Mouse (Mus musculus) heart, postnatal 10 days (tissue): ENCODE results near the gene Unc5cl. TPM values are rescaled to one million over a fixed set of nuclear protein-coding genes. Genes with fewer than 3 reads are reported as not detected.

Experiments used
- DNase-seq, 2 experiments: peaks; one replicate each; pipeline ENCODE4 v3.0.0; 2021
- intact Hi-C: fragments of 180-260 bp; cut with DNase I; formaldehyde crosslinking; loops from one replicate; pipeline ENCODE4 v1.15.1; 2025
- total RNA-seq, 2 experiments: library from RNA; stranded (reverse); gene quantifications; 2 replicates each; pipeline ENCODE4 v1.2.3; 2021

The Unc5cl gene
- total RNA-seq: under 1 TPM in 1 of 2 experiments, not detected in 1; 0.72 TPM

- DNase-seq: no peak
- intact Hi-C loops: no loop called here
Measured at GRCm38 (mm10) chr17:48454688-48455087, at the start of gene Unc5cl. Unc5cl (plus strand) TSS chr17:48454901.

GRCm38 (mm10) chr17:48407154-48407553, 47.5 kb upstream of the Unc5cl start:
- intact Hi-C loops: no loop called here
- no peak for DNase-seq

DNA sequence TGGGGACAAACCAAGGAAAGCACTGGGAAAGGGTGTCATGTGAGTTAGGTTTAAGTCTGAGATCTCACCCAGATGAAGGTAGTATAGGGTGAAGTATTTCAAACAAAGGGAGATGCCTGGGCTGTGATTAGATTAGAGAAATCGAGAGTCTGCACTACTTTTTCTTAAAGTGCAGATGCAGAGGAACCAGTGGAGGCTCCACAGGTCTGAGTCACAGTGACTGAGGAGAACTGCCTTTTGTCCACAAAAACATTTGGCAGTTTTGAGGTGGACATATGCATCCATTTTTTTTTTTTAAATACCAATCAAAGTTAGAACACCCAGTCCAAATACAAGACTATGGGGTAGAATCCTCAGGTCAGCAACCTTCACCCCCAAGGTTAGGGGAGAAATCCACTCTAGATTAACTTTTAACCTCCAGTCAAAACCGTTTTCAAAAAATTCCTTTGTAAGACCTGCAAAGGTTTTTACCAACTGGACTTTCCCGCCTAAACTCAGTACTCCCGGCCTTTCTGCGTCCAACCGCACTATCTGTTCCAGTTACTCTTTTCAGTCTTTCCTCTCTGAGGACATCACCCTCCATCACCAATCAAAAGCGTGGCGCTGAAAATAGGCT, 46.7 kb upstream of the Unc5cl start:
- no peak for DNase-seq
- intact Hi-C loops: no loop called here

DNA sequence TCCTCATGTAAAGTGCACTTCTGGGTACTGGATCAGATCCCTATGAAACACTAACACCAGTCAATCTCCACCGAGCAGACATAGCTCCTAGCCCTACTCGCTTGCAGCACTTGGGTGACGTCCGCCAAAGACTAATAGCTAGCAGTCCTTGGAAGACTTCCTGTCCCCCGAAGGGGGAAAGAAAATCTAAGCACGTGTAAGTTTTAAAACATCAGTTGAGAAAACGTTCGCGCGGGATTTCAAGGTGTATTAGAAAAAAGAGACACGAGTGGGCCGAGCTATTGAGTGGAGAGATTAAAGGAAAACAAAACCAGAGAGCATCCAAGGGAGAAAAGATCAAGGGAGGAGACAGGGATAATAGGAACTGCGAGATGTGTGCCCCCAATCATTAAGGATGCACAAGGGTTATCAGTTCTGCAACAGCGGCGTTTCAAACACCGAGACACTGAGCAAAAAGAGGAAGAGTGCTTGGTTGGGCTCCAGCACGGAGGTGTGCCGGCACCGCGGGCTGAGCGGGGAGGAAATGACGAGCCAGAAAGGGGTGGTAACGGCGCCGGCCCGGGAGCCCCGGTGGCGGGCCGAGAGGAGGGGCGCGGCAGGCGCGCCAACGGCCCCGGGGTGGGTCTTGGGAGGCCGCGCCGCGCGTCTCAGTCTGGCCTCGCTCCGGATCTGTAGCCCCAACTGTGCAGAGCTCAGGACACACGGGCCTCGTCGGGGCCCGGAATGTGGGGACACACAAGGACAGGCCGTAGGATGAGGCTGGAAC, 46.0 kb upstream of the Unc5cl start:
- intact Hi-C loops: no loop called here

DNA sequence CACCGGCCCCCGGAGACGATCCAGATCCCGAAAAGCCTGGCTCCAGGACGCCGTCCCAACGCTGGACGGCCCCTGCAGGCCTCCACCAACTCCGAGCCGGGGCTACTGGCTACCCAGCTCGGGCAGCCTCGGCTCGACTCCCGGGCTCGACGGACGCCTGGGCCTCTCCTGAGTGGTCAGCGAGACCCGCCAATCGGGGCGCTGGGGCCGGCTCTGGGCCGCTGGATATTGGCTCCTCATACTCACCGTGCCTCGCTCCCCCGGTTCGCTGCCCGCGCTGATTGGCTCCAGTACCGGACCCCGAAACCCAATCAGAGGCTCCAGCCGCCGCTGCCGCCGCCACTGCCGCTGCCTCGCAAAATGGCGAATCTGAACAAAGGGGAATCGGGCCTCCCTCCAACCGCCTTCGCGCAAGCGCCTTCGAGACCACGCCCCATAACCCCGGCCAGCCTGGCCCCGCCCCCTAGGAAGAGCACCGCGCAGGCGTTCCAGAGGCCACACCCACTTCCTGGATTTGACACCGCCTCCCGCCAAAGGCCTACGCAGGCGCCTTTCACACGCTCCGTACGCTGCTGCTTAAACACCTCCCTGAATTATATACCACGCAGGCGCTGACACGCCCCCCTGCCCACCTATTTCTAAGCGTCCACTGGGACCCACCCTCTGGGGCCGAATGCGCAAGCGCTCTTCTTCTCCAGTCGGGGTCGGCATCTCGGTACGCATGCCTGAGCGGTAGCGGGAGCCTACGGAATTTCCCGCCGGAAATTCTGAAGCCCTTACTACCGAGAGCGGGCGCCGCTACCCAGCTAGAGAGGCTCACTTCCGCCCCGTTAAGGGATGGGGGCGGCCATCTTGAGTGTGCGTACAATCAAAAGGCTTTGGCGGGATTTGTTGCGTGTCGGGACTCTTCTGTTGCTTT, 45.1 kb upstream of the Unc5cl start, which contains the start of the genes Nfya and Oard1:
Gene Nfya (minus strand): TSS at position 527 of the 919 bp plus-strand sequence.
Gene Oard1 (plus strand): TSS at position 635 of the 919 bp plus-strand sequence.
- DNase-seq: peak; percentile 100
- intact Hi-C loops: no loop called here

More for the DNA sequence above, 46.0 kb upstream of the Unc5cl start:
- DNase-seq: peak; percentile 81

- intact Hi-C loops: no loop called here
- no peak for DNase-seq
Measured at GRCm38 (mm10) chr17:48410299-48410785, 44.4 kb upstream of the Unc5cl start.

DNA sequence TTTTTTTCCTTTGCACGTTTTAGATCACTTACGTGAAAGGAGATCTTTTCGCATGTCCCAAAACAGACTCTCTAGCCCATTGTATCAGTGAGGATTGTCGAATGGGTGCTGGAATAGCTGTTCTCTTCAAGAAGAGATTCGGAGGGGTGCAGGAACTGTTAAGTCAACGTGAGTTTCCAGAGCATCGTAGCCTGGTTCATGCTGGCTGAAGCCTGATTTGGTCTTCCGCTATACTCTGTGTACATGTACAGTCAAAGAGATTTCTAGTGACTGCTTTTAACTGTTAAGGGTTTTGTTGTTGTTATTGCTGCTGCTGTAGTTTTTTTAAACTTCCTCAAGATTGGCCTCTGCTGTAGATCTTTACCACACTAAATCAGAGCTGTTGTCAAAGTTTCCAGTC, 43.5 kb upstream of the Unc5cl start:
- no peak for DNase-seq
- intact Hi-C loops: no loop called here

- intact Hi-C loops: loop anchor here (2.0 kb wide), 1 partner anchor 51 kb away; no protein-coding TSS in a partner anchor
- peak in 1 of 2 experiments; percentile 62 for DNase-seq
Measured at GRCm38 (mm10) chr17:48416011-48416410, 38.7 kb upstream of the Unc5cl start.

DNA sequence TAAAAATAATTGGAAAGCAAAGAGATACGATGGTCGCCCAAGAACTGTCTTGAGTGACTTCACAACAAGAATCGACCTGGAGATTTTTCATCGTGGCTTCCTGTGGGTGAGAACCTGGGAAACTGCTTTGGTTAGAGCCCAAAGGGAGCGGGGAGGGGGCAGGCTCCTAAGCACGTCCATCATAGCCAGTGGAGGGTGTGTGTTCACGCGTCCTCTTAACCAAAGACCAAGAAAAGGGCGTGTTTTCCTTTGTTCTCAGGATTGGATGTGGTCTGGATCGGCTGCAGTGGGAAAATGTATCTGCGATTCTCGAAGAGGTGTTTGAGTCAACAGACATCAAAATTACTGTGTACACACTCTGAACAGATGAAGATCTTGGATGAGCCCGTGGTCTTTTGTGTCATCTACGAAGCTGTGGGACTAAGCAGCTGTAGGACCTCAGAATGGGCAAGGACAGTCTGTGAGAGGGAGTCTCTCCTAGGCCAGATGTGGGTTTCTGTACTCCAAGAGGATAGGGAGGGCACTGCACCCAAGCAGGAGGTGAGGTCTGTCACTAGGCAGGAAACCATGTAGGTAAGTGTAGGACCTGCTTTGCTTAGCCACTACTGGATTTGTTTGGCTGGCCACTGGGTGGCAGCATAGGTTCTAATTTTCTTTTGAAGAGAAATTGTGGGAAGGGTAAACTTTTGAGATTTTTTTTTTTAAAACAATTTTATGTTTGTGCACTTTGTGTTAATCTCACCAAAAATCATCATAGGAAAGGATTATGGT, 38.1 kb upstream of the Unc5cl start:
- peak; percentile 73 to 82 for DNase-seq
- intact Hi-C loops: loop anchor here (1.0 to 2.0 kb wide), 2 partner anchors 50 to 186 kb away; no protein-coding TSS in a partner anchor

DNA sequence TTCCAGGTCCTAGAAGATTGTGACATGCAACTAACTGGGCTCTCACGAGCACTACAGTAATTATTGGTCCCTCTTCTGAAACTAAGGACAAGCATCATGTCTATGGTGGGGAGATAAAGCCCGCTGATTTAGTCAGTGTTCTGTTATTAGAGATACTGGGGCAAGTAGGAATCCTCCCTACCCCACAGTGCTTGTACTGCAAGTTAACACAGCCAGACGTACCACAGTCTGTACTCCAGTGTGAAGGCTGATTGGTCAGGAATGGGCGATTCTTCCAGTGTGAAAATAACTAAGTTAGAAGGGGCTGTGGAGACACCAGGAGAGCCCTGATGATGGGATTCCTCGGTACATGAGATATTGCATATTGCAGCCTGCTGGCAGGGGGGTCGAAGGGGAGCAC, 37.2 kb upstream of the Unc5cl start:
- intact Hi-C loops: loop anchor here (1.0 to 2.0 kb wide), 2 partner anchors 49 to 185 kb away; no protein-coding TSS in a partner anchor
- no peak for DNase-seq

GRCm38 (mm10) chr17:48418174-48418573, 36.5 kb upstream of the Unc5cl start:
- intact Hi-C loops: no loop called here
- no peak for DNase-seq

- no peak for DNase-seq
- intact Hi-C loops: no loop called here
Measured at GRCm38 (mm10) chr17:48418781-48419180, 35.9 kb upstream of the Unc5cl start.

- no peak for DNase-seq
- intact Hi-C loops: no loop called here
Measured at GRCm38 (mm10) chr17:48419571-48419970, 35.1 kb upstream of the Unc5cl start.

DNA sequence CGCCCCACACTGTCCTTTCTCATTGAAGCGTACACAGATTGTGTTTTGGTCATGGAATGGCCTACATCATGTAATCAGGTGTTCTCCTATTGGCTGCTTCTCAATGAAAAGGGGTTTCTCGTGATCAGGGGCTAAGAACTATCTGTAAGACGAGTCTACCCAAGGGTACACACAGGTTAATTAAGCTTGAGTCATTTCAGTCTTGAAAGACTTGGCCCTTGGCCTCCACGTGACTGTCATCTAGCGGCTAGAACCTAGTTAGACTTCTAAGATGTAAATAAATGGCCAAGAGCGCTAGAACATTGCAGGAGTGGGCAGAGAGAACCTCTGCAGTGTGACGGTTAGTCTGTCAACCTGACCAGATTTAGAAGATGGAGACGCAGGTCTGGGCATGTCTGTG, 30.5 kb upstream of the Unc5cl start:
- DNase-seq: no peak
- intact Hi-C loops: no loop called here

DNA sequence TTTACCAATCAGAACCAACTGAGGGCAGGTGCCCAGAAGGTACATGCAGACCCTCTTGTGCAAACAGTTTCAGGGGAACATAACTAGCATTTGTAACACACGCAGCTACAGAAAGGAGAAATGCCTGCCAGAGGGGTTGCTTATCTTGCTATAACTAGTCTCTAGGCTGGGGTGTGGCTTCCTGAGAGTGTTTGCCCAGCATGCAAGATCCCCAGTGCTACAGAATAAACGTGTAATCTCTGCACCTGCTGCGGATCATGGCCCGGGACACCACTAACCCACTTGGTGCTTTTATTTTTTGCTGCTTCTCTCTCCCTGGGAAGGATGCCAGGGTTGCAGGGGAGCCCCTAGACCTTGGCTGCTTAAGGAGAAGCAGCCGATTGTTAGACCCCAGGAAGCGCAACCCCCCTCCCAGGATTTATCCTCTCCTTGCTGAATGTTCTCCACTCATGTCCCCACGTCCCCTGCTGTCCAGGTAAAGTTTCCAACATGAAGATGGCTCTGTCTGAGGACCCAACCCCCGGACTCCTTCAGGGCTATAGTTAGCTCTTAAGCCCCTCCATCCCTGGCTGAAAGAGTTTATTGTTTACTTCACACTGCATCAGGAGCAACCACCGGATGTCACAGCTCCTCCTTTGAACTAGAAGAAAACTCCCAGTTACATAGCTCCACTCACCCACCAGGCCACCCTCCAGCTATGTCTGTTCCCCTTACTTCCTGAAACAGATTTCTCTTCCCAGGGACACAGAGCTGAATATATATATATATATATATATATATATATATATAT, 28.7 kb upstream of the Unc5cl start:
- peak; percentile 46 to 54 for DNase-seq

GRCm38 (mm10) chr17:48426991-48427750, 27.5 kb upstream of the Unc5cl start:
- intact Hi-C loops: no loop called here
- peak; percentile 59 to 64 for DNase-seq

More for the DNA sequence above, 28.7 kb upstream of the Unc5cl start:
- intact Hi-C loops: no loop called here

DNA sequence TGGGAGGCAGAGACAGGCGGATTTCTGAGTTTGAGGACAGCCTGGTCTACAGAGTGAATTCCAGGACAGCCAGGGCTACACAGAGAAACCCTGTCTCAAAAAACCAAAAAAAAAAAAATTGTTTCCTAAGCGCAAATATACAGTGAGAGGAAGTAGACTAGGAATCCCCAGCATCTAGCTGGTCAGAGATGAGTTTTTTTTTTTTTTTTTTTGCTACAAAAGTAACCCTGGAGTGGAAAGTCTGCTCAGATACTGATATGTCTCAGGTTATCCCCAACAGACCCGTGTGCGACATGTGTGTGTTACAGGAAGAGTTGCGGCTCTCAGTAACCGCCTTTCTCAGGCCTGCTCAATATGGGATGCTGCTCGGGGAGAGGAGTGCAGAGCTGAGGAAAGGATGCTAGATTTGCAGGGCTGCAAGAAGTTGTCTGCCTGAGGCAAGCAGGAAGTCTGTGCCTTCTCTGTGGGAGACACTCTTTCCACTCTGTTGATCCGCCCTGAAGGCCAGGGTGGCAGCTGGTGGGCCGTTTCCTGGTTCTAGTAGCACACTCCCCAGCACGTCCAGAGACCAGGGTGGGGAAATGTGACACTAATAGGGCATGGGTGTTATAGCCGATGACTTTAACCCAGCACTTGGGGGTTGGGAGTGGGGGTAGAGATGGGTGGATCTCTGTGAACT, 26.7 kb upstream of the Unc5cl start:
- DNase-seq: no peak

DNA sequence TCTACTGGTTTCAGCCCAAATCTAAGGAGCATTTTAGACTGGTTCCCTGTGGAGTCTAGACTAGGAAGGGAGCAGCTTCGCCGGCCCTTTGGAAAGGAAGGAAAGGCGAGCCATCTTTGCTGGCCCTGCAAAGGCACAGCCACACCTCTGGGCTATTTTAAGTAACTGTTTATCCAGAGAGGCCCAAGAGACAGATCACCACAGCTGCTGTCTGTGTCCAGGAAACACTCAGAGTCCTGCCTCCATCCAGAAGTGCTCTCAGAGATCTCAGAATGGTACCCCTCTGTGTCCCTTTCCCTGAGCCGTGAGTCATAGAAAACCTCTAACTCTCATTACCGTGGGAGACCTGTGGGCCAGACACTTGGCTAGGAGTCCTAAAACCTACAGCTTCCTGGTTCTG, 24.3 kb upstream of the Unc5cl start:
- peak; percentile 64 to 72 for DNase-seq

More for the DNA sequence above, 26.7 kb upstream of the Unc5cl start:
- intact Hi-C loops: no loop called here

More for the DNA sequence above, 24.3 kb upstream of the Unc5cl start:
- intact Hi-C loops: no loop called here
